Mouse (Mus musculus): ENCODE results near the gene Mad1l1.

Mad1l1 gene

DNA sequence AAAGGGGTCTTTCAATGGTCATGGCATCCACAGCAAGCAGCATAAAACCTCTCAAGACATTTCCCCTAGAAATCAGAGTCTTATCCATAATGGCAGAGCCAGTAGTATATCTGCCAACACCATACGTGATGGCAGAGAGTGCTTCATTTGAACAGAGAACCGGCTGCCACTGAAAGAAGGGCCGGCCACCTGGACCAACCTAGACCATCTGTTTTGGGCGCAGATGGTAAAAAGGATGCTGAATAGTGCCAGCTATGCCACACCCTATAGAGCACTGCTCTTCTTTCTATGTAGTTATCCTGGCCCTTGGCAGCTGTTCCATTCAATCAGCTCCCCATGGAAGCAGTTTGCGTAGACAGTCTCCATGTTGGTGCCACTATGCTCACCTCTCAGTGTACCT is 222.6 kb downstream of the Mad1l1 start:
- no peak for DNase-seq (ENCODE audit: low spot score in 2 of 2)

DNA sequence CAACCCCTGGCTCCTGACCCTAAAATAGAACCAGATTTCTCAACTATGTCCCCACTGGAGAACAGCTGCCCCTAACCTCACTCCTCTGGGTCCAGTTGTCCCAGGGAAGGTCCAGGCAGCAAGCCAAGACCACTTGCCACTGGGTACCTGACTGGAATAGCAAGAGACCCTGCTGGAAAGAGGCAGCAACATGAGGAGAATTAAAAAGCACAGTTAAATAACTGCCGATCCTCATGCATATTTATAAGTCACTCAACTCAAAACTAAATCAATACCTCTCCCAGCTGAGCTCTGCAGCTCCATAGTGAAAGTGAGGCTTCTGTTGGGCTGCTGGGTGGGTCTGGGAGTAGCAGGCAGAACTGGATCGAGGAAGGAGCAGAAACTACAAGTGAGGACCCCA is 226.1 kb downstream of the Mad1l1 start:
- DNase-seq (ENCODE audit: low spot score in 2 of 2): peak in 1 of 2 experiments; percentile 64

- DNase-seq (ENCODE audit: low spot score in 2 of 2): no peak
These were observed 227.9 kb downstream of the Mad1l1 start for GRCm38 (mm10) chr5:140093489-140093888.

DNA sequence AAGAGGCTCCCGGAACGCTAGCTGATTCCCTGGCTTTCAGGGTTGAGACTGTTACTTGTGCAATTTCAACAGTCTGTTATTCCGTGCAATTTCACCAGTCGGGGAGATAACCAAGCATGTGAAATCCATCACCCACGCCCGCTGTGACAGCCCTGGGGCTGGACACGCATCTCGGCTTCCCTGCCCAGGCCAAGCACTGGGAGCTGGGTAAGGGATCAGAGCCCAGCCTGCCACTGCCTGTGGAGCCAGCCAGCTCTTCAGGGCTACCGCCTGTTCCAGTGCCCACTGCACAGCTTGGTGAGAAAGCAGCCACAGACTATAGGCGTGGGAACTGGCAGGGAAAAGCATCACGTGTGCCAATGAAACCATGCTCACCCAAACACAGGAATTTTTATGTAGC is 229.8 kb downstream of the Mad1l1 start:
- peak; percentile 68 to 86 for DNase-seq (ENCODE audit: low spot score in 2 of 2)

DNA sequence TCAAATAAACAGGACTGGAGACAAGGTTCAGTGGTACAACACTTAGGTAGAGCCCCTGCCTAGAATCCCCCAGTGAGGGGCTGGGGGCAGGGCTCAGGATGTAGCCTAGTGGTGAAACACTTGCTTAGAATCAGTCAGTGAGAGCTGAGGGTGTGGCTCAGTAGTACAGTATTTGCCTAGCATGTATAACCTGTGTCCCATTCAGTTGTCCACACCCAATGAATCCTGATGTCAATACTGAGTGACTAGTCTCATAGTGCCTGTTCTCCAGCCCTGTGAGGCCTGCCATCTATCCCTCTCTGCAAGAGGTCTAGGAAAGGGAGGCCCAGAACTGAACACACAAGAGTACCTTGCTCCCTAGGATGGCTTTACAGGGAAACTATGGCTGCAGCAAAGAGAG is 232.1 kb downstream of the Mad1l1 start:
- no peak for DNase-seq (ENCODE audit: low spot score in 2 of 2)

DNA sequence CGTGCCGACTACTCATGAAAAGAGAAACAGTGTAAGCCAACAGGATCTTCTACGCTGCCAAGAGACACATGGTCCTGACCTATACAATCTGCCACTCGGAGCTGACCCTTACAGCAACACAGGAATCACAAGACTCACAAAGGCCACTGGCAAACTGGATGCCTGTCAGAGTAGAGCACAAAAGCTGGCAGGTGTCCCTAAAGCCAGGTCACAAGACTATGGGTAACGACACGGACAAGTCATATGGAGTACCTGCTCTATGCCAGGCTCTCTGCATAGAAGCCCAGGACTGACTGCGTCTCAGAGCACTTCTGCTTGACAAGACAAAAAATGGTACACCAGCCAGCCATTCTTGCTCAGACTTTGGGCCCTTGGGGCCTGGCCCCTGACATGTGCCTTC is 234.1 kb downstream of the Mad1l1 start:
- DNase-seq (ENCODE audit: low spot score in 2 of 2): no peak

DNA sequence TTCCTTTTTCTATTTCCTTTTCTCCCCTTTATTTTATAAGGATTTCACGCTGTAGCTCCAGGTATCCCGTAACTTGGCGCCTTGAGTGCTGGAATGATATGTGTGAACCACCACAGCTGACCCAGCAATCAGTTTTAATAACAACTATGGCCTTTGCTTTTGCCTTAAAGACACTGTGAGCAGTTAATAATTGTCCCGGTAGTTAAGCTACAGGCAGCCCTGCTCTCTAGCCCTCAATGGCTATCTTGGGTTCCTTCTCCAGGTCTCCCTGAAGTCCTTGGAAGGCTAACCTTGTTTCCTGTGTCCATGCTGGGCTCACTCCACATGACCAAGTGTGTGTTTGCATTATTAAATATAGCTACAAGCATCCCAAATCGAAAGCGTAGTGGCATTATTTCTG is 237.0 kb downstream of the Mad1l1 start:
- DNase-seq (ENCODE audit: low spot score in 2 of 2): no peak

GRCm38 (mm10) chr5:140083911-140084310 is 237.4 kb downstream of the Mad1l1 start:
- no peak for DNase-seq (ENCODE audit: low spot score in 2 of 2)

- DNase-seq (ENCODE audit: low spot score in 2 of 2): peak in 1 of 2 experiments; percentile 50
These were observed 239.0 kb downstream of the Mad1l1 start for GRCm38 (mm10) chr5:140082204-140082812.

DNA sequence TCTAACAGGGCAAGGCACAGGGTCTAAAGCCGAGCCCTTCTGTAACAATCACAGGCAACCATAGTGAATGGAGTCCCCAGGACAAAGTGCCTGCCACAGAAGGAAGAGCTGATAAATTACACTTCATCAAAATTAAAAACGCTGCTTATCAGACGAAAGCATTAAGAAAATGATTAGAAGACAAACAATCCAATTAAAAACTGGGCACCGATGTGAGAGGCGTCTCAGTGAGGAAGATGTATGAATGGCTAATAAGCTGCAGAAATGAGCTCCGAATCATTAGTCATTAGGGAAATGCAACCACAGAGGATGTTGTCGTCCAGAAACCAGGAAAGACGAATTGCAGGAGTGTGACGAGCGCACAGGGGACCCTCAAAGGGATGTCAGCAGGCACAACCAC is 240.3 kb downstream of the Mad1l1 start:
- no peak for DNase-seq (ENCODE audit: low spot score in 2 of 2)

GRCm38 (mm10) chr5:140079511-140079910 is 241.8 kb downstream of the Mad1l1 start:
- no peak for DNase-seq (ENCODE audit: low spot score in 2 of 2)

GRCm38 (mm10) chr5:140078406-140078805 is 242.9 kb downstream of the Mad1l1 start:
- DNase-seq (ENCODE audit: low spot score in 2 of 2): no peak

DNA sequence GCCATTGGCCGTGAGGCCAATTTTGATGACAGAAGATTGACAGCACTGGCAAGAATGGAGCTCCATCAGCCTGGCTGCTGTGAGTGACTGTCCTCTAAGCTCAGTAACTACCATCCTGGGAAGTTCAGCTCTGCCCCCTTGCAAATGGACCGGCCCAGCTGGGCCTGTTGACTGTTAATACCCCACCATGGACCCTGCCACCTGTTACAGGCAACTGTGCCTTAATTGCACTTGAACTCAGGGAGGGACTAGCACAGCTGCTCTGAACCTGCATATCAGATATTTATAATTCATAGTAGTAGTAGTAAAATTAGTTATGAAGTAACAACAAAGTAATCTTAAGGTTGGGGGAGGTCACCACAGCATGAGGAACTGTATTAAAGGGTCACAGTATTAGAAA is 244.9 kb downstream of the Mad1l1 start:
- no peak for DNase-seq (ENCODE audit: low spot score in 2 of 2)

- DNase-seq (ENCODE audit: low spot score in 2 of 2): no peak
These were observed 247.7 kb downstream of the Mad1l1 start for GRCm38 (mm10) chr5:140073671-140074116.

DNA sequence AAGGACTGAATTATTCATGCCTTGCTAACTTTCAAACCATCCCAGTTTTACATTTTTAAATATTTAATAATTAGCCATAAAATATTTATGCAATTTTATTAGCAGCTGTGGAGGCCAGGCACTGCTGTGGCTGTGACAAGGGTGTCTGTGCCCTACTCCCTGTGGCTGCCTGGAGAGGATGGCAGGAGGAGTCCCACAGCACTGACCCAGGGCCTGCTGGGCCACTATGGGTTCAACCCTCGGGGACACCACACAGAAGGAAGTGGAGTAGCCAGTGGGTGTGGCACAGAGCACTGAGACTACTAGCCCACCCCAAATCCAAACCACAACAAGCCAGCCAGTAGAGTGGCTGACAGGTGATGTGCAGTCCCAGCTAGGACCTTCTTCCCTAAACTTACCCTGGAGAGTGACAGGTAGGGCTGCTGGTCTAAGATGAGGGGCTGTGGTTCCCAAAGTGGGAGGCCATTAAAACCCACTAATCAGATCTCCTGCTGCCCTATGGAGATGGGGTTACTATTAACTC is 248.1 kb downstream of the Mad1l1 start:
- DNase-seq (ENCODE audit: low spot score in 2 of 2): no peak

DNA sequence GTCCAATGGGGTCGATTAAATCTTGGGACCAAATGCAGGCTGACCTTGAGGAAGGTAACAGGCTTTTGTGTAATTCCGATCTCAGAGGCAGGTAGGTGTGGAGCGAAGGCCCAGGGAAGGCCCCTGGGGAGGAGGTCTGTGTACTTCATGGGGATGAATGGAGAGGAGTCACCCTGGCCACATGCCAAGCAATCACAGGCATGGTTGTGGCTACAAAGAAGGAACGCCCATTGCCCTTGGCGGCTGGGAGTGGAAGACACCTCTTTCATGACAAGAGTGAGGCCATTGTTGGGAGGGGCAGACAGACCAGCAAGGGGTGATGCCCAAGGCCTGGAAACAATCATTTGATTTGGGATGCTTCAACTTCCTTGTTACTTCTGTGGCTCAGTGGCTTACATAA is 252.8 kb downstream of the Mad1l1 start:
- DNase-seq (ENCODE audit: low spot score in 2 of 2): no peak

DNA sequence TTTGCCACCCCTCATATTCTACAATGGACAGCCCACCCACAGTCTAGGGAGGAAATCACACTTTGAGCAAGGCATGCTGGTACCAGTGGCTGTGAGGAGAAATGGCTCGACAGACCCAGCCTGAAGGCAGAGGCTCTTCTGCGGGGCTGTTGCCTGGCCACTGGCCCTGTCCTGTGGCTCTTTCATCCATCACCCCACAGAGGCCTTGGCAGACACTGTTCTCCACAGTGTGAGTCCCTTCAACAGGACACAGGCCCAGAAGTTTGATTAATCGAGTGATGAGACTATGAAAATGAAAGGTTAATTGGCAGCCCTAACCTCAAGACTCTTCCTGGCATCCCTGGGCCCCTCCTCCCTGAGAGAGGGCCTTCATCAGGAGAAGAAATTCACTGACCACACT is 253.3 kb downstream of the Mad1l1 start:
- DNase-seq (ENCODE audit: low spot score in 2 of 2): no peak

DNA sequence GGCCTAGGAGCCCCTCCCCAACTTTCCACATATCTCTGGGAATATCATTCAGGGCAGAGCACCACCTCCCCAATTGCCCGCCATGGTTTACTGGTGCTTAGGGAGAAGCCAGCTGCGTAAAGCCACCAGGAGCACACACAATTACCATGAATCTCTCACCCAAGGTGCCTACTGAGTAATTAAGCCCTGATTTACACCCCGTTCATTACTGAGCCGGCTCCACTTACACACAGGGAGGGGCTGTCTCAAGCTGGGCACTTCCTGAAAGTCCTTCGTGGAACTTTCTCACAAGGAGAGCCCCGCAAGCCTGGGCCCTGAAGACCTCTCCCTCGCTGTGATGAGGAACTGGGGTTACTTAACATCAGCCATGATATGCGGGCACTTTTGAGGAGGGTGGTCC is 254.6 kb downstream of the Mad1l1 start:
- DNase-seq (ENCODE audit: low spot score in 2 of 2): no peak

DNA sequence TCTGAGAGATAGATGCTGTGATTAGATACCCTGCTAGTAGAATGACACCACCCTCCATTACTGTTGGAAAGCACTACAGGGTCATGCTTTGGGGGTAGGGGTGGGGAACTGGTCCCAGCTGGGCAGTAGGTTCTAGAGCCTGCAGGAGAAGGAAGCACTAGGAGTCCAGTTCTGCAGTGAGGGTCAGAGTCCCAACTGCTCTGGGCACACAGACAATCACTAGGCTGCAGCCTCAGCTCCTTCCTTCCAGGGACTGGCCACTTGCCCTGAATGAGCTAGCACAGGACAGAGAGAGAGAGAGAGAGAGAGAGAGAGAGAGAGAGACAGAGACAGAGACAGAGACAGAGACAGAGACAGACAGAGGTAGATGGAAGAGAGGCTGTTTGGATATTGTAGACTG is 255.1 kb downstream of the Mad1l1 start:
- DNase-seq (ENCODE audit: low spot score in 2 of 2): no peak

DNA sequence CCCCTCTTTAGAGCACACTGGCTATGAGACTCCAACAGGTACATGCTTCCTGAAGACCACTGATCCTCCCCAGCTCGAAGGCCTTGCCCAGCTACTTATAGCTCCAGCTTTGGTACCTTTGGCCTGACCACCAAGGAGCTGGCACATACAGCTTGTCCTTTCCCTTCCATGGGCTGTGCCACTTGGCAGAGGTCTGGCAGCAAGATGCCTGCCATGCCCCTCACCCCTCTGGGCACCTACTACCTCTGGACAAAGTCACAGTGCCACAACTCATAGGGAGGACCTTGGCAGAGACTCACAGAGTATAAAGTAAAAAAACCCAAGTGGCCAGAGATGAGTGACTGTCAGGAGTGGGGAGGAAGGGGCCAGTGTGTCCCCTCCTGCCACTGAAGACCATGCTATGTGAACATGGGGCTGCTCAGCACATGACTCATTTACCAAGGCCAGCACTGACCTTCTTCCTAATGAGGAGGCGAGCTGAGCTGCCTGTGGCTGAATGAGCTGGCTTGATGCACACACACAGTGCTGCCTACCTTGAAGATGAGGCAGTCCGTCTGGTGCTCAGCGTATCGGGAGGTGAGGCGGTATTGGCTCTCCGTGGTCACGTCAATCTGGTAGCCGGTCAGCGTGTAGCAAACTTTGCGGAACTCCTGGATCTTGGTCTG is 255.9 kb downstream of the Mad1l1 start:
- DNase-seq (ENCODE audit: low spot score in 2 of 2): no peak

GRCm38 (mm10) chr5:140064521-140064920 is 256.8 kb downstream of the Mad1l1 start:
- DNase-seq (ENCODE audit: low spot score in 2 of 2): no peak

DNA sequence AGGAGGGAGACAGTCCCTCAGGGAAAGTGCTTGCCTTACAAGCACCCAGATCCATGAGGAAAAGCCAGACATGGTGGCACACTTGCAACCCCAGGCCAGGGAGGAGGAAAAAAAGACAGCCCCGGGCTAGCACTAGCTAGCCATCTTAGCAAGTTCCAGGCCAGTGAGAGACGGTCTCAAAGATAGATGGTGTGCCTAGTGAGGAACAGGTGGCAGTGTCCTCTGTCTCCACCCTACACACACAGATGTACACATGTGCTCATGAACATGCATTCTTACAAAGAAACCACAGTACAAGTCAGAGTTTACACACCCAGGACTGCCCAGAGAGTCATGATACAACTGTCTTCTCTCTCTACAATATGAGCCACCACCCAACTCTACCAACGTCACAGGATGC is 258.5 kb downstream of the Mad1l1 start:
- DNase-seq (ENCODE audit: low spot score in 2 of 2): no peak

- DNase-seq (ENCODE audit: low spot score in 2 of 2): no peak
These were observed 259.0 kb downstream of the Mad1l1 start for GRCm38 (mm10) chr5:140062316-140062715.

Measured in frontal cortex, postnatal 36 days (tissue).